Mouse (Mus musculus) embryonic facial prominence, embryonic 10.5 days (tissue): Measurements from ENCODE around the gene Guca2b. TPM values are rescaled to one million over a fixed set of nuclear protein-coding genes. Genes with fewer than 3 reads are reported as not detected.

ENCODE experiments used
- DNase-seq: peaks from one replicate; pipeline ENCODE4 v3.0.0-alpha.2; 2017; ENCODE audit warnings: low spot score
- H3K27ac ChIP-seq: fragments of 300-500 bp; sonication (generic); replicated peaks from 2 replicates; pipeline ENCODE4 v1.5.1; 2016; ENCODE audit warnings: mild to moderate bottlenecking
- H3K27me3 ChIP-seq: fragments of 300-500 bp; sonication (generic); replicated peaks from 2 replicates; pipeline ENCODE4 v1.6.1; 2016; ENCODE audit warnings: low read depth, mild to moderate bottlenecking; ENCODE audit not compliant: poor library complexity, severe bottlenecking
- H3K36me3 ChIP-seq: fragments of 300-500 bp; sonication (generic); replicated peaks from 2 replicates; pipeline ENCODE4 v1.6.1; 2016; ENCODE audit warnings: mild to moderate bottlenecking, moderate library complexity
- H3K4me1 ChIP-seq: fragments of 300-500 bp; sonication (generic); 2 replicates; pipeline ENCODE4 v1.6.1; 2016
- H3K4me3 ChIP-seq: fragments of 300-500 bp; sonication (generic); 2 replicates; pipeline ENCODE4 v1.5.1; 2016; ENCODE audit warnings: mild to moderate bottlenecking, moderate library complexity
- H3K9me3 ChIP-seq: fragments of 300-500 bp; sonication (generic); 2 replicates; pipeline ENCODE4 v1.6.1; 2016; ENCODE audit warnings: mild to moderate bottlenecking
- WGBS: fragments of 180-500 bp; shearing (Covaris S2); methylation state at CpG from one replicate; pipeline ENCODE4 v1.1.7; 2016; 5-methylcytosine and 5-hydroxymethylcytosine counted together
- polyA plus RNA-seq: library from polyadenylated mRNA; unstranded; fragments of >200 nt; fragmentation: Nextera tagmentation; extraction: Ambion mirVana; gene quantifications from 2 replicates; pipeline ENCODE4 v1.2.1, GENCODE M21; 2016

The Guca2b gene
- not detected in 2 replicates for polyA plus RNA-seq

DNA sequence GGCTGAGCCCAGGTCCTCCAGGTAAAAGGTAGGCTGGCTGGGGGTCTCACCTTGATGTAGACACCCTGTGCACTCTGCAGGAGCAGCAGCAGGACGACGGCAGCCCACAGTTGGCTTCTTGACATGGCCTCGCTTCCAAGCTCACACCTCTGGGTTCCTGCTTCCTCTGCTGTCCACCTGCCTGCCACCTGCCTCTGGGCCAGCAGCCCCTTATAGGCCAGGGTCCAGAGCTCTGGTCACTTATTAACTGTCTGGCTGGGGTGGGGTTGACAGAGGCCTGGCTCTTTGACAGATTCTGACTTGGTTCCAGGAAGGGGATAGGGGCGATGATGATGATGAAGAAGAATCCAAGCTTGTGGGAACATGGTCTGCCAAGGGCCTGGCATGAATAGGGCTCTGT, at the start of gene Guca2b:
TSS of gene Guca2b (minus strand) at position 224 of the 400 bp plus-strand sequence.
- DNase-seq: no peak
- H3K27ac ChIP-seq: no peak within 1 kb of the TSS
- no peaks in the 10 kb centered on the region for H3K4me1 ChIP-seq
- H3K4me3 ChIP-seq: no peak within 1 kb of the TSS
- no peaks in the 10 kb centered on the region for H3K36me3 ChIP-seq
- 93% methylated on average over 4 of the region's 4 CpGs for WGBS
- no peaks in the 10 kb centered on the region for H3K9me3 ChIP-seq
- no peaks in the 10 kb centered on the region for H3K27me3 ChIP-seq

DNA sequence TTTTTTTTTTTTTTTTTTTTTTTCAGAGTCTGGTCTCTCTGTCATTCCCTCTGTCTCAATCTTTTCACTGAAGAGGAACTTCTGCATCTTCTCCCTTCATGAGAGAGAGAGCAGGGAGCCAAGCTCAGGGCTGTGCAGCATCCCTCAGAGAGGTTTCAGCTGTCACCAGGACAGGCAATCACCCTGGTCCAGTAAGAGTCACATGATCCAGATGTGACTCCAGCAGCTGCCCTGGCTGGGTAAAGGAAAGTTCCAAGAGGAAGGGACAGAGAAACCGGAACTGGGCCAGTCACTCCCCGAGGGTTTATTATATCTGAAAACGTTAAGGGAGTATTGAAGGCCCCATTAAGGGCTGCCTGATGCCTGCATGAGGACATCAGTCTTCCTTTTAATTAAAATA, 49.0 kb upstream of the Guca2b start:
- H3K4me1 ChIP-seq: peaks cover 3% of the 10 kb centered on the region; the same call in 1 of the 2 replicates
- H3K4me3 ChIP-seq: no peak overlapping the region
- no peak for DNase-seq
- H3K27ac ChIP-seq: no peak overlapping the region
- 42% methylated on average over 3 of the region's 3 CpGs for WGBS
- H3K36me3 ChIP-seq: no peaks in the 10 kb centered on the region
- no peaks in the 10 kb centered on the region for H3K27me3 ChIP-seq
- no peaks in the 10 kb centered on the region for H3K9me3 ChIP-seq

GRCm38 (mm10) chr4:119707326-119707725, 48.6 kb upstream of the Guca2b start:
- Histone ChIP-seq H3K27me3 (no peaks in the 10 kb centered on the region), H3K4me3 (no peak overlapping the region), H3K9me3 (no peaks in the 10 kb centered on the region), H3K36me3 (no peaks in the 10 kb centered on the region), H3K27ac (no peak overlapping the region), H3K4me1 (peaks cover 8% of the 10 kb centered on the region)
- DNase-seq: no peak
- WGBS: 69% methylated on average over 5 of the region's 5 CpGs

DNA sequence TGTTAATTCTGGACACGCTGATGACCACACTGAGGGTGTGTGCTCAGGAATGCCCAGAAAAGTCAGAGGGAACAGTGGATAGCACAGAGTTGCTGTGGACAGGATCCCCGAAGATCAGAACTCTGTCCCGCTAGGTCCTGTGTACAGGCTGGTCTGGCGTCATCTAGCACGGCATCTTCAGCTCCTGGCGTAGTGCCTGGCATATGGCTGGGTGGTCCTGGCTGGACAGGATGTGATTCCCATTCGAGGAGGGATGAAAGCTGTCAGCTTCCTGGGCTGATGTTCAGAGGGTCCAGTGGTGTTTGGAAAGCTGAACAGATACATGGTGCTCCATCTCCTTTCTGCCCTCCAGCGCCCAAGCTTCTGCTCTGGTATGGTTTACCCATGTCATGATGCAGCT, 45.2 kb upstream of the Guca2b start:
- Histone ChIP-seq H3K27me3 (no peaks in the 10 kb centered on the region), H3K9me3 (no peaks in the 10 kb centered on the region), H3K4me1 (peaks cover 16% of the 10 kb centered on the region), H3K4me3 (no peak overlapping the region), H3K27ac (no peak overlapping the region), H3K36me3 (no peaks in the 10 kb centered on the region)
- no peak for DNase-seq
- WGBS: 93% methylated on average over 8 of the region's 8 CpGs

DNA sequence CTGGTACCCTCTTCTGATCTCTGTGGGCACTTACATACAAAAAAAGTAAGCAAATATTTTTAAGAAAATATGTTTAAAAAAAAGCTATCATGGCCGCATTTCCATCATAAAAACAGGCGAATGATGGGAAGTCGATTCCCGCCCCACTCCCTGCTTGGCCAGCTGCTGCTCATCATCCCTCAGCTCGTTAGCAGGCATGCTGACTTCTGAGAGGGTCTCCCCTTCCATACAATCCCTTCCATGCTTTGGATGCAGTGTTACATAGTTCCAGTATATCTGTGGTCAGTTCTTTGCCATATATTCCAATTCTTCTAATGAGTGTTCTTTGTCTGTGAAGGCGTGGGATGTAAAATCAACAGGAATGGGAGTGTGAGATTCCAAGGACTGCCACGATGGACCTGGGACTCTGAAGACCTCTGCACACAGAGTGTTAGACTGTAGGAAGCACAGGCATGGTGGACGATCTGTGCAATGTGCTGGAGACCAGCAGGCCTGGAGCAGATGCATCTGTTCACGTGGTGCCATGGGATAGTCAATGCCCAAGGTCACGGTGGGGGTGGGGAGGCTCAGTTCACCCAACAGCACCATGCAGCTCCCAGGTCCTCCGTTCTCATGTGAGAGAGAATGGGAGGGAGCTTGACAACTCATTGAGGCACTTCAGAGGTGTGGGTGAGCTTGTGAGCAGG, 42.7 kb upstream of the Guca2b start:
- Histone ChIP-seq H3K27me3 (no peaks in the 10 kb centered on the region), H3K4me3 (no peak overlapping the region), H3K9me3 (no peaks in the 10 kb centered on the region), H3K27ac (no peak overlapping the region), H3K36me3 (no peaks in the 10 kb centered on the region), H3K4me1 (peaks cover 12% of the 10 kb centered on the region)
- no peak for DNase-seq
- 86% methylated on average over 11 of the region's 11 CpGs for WGBS

DNA sequence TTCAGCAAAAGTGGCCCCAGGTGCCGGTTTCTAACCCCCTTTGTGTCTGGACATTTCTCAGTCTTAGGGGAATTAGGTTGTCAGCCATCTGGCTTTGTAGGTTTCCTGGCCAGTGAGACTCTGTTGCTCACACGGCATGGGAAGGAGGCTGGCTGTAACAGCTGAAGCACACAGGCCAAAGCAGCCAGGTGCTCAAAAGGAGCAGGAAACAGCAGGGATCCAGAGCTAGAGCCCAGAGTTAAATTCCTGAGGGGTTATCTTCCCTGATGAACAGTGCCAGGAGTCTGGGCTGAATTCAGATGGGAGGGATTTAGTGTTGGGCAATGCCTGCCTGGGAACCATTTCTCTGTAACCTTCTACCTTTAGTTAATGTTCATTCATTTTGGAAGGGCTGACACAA, 39.6 kb upstream of the Guca2b start:
- 65% methylated on average over 2 of the region's 2 CpGs for WGBS
- Histone ChIP-seq H3K27me3 (no peaks in the 10 kb centered on the region), H3K4me1 (peaks cover 12% of the 10 kb centered on the region), H3K9me3 (no peaks in the 10 kb centered on the region), H3K4me3 (no peak overlapping the region), H3K36me3 (no peaks in the 10 kb centered on the region), H3K27ac (no peak overlapping the region)
- DNase-seq: no peak

- Histone ChIP-seq H3K27me3 (no peaks in the 10 kb centered on the region), H3K4me3 (no peak overlapping the region), H3K36me3 (no peaks in the 10 kb centered on the region), H3K4me1 (peaks cover 11% of the 10 kb centered on the region), H3K9me3 (no peaks in the 10 kb centered on the region), H3K27ac (no peak overlapping the region)
- WGBS: 89% methylated on average over 2 of the region's 2 CpGs
- no peak for DNase-seq
Observed at GRCm38 (mm10) chr4:119685746-119686145, 27.0 kb upstream of the Guca2b start.

GRCm38 (mm10) chr4:119682596-119682995, 23.8 kb upstream of the Guca2b start:
- no peak overlapping the region for H3K4me3 ChIP-seq
- no peaks in the 10 kb centered on the region for H3K27me3 ChIP-seq
- H3K36me3 ChIP-seq: no peaks in the 10 kb centered on the region
- no peak overlapping the region for H3K27ac ChIP-seq
- no peaks in the 10 kb centered on the region for H3K9me3 ChIP-seq
- no peak for DNase-seq
- H3K4me1 ChIP-seq: peaks cover 6% of the 10 kb centered on the region; the same call in 1 of the 2 replicates
- 63% methylated on average over 5 of the region's 5 CpGs for WGBS

DNA sequence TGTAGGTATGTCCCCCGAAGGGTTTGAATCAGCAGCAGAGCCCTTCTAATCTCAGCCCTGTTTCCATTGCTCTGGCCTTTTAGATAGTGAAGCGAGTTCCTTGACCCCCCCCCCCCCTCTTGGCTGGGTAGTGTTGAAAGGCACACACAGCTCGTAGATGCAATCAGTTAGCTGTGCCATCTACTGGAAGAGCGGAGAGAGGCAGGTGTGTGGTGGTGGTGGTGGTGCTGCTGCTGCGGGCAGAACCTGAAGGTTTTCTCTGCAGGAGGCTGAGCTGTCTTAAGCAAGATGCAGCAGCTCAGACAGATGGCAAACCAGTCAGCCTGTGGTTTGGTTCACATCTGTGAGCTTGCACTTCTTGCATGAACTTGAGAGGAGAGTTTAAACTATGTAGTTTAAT, 13.9 kb upstream of the Guca2b start:
- Histone ChIP-seq H3K27me3 (no peaks in the 10 kb centered on the region), H3K4me1 (peaks cover 10% of the 10 kb centered on the region), H3K27ac (no peak overlapping the region), H3K9me3 (no peaks in the 10 kb centered on the region), H3K36me3 (no peaks in the 10 kb centered on the region), H3K4me3 (no peak overlapping the region)
- 35% methylated on average over 5 of the region's 5 CpGs for WGBS
- DNase-seq: no peak

GRCm38 (mm10) chr4:119671164-119671563, 12.4 kb upstream of the Guca2b start:
- 90% methylated on average over 9 of the region's 9 CpGs for WGBS
- Histone ChIP-seq H3K36me3 (no peaks in the 10 kb centered on the region), H3K27me3 (no peaks in the 10 kb centered on the region), H3K4me1 (peaks cover 10% of the 10 kb centered on the region), H3K4me3 (no peak overlapping the region), H3K27ac (no peak overlapping the region), H3K9me3 (no peaks in the 10 kb centered on the region)
- DNase-seq: no peak

DNA sequence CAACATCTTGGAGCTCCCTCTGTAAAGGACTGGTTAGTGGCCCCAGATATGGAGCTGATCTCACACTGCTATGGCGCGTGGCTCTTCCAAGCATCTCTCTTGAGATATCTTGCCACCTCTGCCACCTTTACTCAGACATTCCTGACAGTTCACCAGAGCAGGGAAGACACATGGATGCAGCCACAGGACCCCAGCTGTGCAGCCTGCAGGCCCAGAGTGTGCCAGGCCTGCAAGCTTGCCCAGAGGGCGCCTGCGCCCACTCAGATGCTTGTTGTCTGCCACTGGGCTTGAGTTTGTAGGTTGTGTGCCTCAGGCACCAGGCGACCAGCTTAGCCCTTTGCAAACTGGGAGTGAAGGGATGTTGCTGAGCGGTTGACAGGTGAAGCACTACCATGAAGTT, 12.0 kb upstream of the Guca2b start:
- Histone ChIP-seq H3K9me3 (no peaks in the 10 kb centered on the region), H3K4me1 (peaks cover 10% of the 10 kb centered on the region), H3K36me3 (no peaks in the 10 kb centered on the region), H3K4me3 (no peak overlapping the region), H3K27ac (no peak overlapping the region), H3K27me3 (no peaks in the 10 kb centered on the region)
- DNase-seq: no peak
- 89% methylated on average over 6 of the region's 6 CpGs for WGBS

- Histone ChIP-seq H3K9me3 (no peaks in the 10 kb centered on the region), H3K36me3 (no peaks in the 10 kb centered on the region), H3K27me3 (no peaks in the 10 kb centered on the region), H3K4me3 (no peak overlapping the region), H3K4me1 (peaks cover 10% of the 10 kb centered on the region), H3K27ac (no peak overlapping the region)
- DNase-seq: no peak
- 46% methylated on average over 7 of the region's 7 CpGs for WGBS
Observed at GRCm38 (mm10) chr4:119670210-119670555, 11.4 kb upstream of the Guca2b start.

DNA sequence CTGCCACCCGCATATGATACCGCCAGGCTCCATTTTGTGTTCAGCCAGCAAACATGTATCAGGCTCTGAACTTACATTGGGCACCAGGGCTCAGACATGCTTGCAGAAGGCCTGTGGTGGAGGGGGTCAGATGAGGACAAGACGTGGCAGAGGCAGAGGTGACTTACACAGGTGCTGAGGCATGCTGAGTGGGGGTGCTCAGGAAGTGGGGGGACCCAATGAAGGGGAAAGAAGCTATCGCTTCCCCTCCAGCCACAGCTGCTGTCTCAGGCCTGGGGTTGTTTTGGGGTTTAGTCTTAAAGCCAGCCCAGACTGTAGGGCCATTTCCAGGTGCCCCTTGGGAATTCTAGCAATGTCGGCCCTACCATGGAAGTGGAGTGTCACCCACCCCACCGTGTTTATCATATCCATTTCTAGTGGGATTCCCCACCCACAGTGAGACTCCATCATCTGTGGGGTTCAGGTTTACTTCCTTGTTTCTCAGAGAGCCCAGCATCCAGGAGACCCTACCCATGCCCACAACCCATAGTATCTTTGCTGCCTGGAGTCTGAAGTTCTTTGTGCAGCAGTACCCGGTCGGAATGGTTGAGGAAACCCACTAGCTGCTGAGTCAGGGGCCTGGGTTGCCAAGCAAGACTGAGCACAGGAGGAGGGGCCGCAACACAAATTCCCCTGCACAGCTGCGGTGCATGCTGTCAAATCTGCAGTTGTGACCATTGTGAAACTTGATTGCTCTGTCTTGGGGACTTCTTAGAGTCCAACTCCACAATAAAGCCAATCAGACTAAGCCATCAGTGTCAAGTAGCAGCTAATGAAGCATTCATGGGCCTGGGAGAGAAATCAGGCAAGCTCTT, 10.8 kb upstream of the Guca2b start:
- 68% methylated on average over 10 of the region's 10 CpGs for WGBS
- H3K4me3 ChIP-seq: no peak overlapping the region
- H3K27me3 ChIP-seq: no peaks in the 10 kb centered on the region
- H3K9me3 ChIP-seq: no peaks in the 10 kb centered on the region
- peaks cover 10% of the 10 kb centered on the region for H3K4me1 ChIP-seq
- no peaks in the 10 kb centered on the region for H3K36me3 ChIP-seq
- H3K27ac ChIP-seq: no peak overlapping the region
- DNase-seq: no peak
